Mouse (Mus musculus): ENCODE data around the gene Chka. TPM values are rescaled to one million over a fixed set of nuclear protein-coding genes. Genes with fewer than 3 reads are reported as not detected.

Gene Chka
- 61.2 and 71.1 TPM in 2 replicates for polyA plus RNA-seq (2014; fragmentation: Nextera tagmentation; extraction: Ambion mirVana)

DNA sequence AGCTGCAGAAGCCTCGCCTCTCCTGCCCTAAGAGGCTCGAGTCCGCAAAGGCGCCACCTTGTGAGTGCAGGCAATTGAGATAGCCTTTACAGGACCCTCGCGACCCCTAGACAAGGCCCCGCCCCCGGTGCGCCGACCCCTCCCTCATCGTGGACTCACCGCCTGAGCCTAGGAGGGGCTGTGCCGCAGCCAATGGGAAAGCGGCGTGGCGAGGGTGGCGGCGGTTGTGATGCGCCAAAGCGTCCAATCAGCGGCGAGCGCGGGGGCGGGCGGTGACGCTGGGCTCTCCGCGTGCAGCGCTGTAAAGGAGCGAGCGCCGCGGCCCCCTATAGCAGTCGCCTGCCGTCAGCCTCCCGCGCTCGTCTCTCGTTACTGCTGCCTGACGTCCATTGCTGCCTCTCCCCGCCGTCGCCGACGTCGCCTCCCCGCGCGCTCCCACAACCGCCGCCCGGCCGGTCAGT is at the start of gene Chka:
Gene Chka (plus strand): TSS at position 272 of the 461 bp plus-strand sequence.
- no peaks in the 10 kb centered on the region for H3K36me3 ChIP-seq (ENCODE audit: control insufficient read depth, insufficient read depth, low read length)
- H3K4me1 ChIP-seq (ENCODE audit: control insufficient read depth, insufficient read depth, low read length) = peaks cover 25% of the 10 kb centered on the region
- WGBS = under 1% methylated on average over 39 of the region's 54 CpGs
- peak within 1 kb of the TSS; percentile 90 for H3K4me3 ChIP-seq (ENCODE audit: low read depth, low read length)
- H3K27me3 ChIP-seq (ENCODE audit: control insufficient read depth, insufficient read depth, low read length) = no peaks in the 10 kb centered on the region
- peak within 1 kb of the TSS; percentile 97 for H3K27ac ChIP-seq (ENCODE audit: low read depth, low read length)
- peak within 1 kb of the TSS; percentile 88 for H3K9ac ChIP-seq (replicated peaks; ENCODE audit: low read depth, low read length)
- ATAC-seq (ENCODE audit: low read depth) = peak; percentile 99
- H3K4me2 ChIP-seq (ENCODE audit: low read depth, low read length) = peak within 1 kb of the TSS; percentile 59
- H3K9me3 ChIP-seq (ENCODE audit: control insufficient read depth, low read length) = no peaks in the 10 kb centered on the region

DNA sequence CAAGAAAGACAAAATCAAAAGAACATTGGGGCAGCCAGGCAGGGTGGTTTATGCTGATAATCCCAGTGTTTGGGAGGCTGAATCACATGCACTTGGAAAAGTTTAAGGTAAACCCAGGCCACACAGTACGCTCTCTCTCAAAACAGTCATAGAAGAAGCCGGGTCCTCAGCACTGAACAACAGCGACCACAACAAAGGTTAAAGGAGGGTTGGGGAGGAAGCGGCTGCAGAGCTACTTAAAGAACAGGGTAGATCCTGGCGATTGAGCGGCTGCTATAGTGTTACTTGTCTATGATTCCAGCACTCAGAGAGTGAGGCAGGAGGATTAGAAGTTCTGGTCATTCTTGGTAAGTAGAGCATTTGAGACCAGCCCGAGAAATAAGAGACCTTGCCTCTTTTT is 46.0 kb upstream of the Chka start:
- peaks cover 74% of the 10 kb centered on the region for H3K36me3 ChIP-seq (ENCODE audit: control insufficient read depth, insufficient read depth, low read length)
- no peaks in the 10 kb centered on the region for H3K27me3 ChIP-seq (ENCODE audit: control insufficient read depth, insufficient read depth, low read length)
- H3K4me3 ChIP-seq (ENCODE audit: low read depth, low read length) = no peak overlapping the region
- H3K9ac ChIP-seq (replicated peaks; ENCODE audit: low read depth, low read length) = no peak overlapping the region
- no peaks in the 10 kb centered on the region for H3K4me1 ChIP-seq (ENCODE audit: control insufficient read depth, insufficient read depth, low read length)
- ATAC-seq (ENCODE audit: low read depth) = no peak
- 93% methylated on average over 7 of the region's 7 CpGs for WGBS
- no peaks in the 10 kb centered on the region for H3K9me3 ChIP-seq (ENCODE audit: control insufficient read depth, low read length)
- H3K27ac ChIP-seq (ENCODE audit: low read depth, low read length) = no peak overlapping the region
- H3K4me2 ChIP-seq (ENCODE audit: low read depth, low read length) = no peak overlapping the region

DNA sequence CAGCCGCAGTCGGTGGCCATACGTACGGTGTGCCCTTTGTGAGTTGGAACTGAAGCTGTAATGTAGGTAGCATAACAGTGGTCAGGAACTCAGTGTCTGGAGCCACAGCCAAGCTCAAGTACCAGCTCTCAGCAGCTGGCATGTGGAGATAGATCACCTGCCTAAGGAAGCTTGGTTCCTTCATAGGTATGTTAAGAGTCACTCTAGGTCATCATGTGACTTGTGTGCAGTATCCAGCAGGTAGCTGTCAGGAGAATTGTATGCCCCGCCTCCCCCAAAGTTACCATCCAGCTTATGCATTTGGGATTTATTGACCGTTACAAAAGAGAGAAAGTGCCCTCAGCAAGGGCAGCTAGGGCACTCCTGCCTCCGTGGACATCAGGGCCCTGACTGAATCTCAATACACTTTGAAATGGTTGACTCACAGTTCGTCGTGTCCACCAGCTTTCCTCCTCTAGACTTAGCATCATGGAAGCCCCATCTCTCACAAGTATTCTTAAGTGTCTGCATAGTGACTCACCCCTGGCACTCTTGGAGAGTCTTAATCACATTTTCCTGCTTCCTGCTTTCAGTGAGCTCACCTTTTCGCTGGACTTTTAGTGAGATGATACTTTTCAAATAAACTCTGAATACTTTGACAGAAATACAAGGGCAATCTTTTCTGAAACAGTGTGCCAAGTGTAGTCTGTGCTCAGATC is 40.9 kb upstream of the Chka start:
- ATAC-seq (ENCODE audit: low read depth) = no peak

DNA sequence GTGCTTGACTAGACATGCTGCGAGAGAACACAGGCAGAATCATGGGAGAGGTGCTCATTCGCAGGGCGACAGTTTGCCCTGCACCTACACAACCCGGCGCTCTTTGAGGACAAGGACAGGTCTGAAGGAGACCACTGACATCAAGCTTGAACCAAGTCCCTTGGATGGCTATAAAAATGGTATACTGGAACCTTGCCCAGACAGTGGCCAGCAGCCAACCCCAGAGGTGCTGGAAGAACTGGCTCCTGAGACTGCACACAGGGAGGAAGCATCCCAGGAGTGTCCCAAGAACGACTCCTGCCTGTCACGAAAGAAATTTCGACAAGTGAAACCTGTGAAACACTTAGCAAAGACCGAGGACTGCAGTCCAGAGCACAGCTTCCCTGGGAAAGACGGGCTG is 37.1 kb upstream of the Chka start:
- peaks cover 49% of the 10 kb centered on the region for H3K36me3 ChIP-seq (ENCODE audit: control insufficient read depth, insufficient read depth, low read length)
- no peaks in the 10 kb centered on the region for H3K9me3 ChIP-seq (ENCODE audit: control insufficient read depth, low read length)
- H3K4me1 ChIP-seq (ENCODE audit: control insufficient read depth, insufficient read depth, low read length) = no peaks in the 10 kb centered on the region
- H3K9ac ChIP-seq (replicated peaks; ENCODE audit: low read depth, low read length) = no peak overlapping the region
- H3K4me2 ChIP-seq (ENCODE audit: low read depth, low read length) = no peak overlapping the region
- H3K4me3 ChIP-seq (ENCODE audit: low read depth, low read length) = no peak overlapping the region
- H3K27ac ChIP-seq (ENCODE audit: low read depth, low read length) = no peak overlapping the region
- H3K27me3 ChIP-seq (ENCODE audit: control insufficient read depth, insufficient read depth, low read length) = no peaks in the 10 kb centered on the region
- ATAC-seq (ENCODE audit: low read depth) = no peak
- WGBS = 90% methylated on average over 10 of the region's 10 CpGs

More for the DNA sequence above, 40.9 kb upstream of the Chka start:
- Histone ChIP-seq H3K4me1 (ENCODE audit: control insufficient read depth, insufficient read depth, low read length) (no peaks in the 10 kb centered on the region), H3K27me3 (ENCODE audit: control insufficient read depth, insufficient read depth, low read length) (no peaks in the 10 kb centered on the region), H3K36me3 (ENCODE audit: control insufficient read depth, insufficient read depth, low read length) (peaks cover 60% of the 10 kb centered on the region), H3K9ac (replicated peaks; ENCODE audit: low read depth, low read length) (no peak overlapping the region), H3K27ac (ENCODE audit: low read depth, low read length) (no peak overlapping the region), H3K4me2 (ENCODE audit: low read depth, low read length) (no peak overlapping the region), H3K4me3 (ENCODE audit: low read depth, low read length) (no peak overlapping the region), H3K9me3 (ENCODE audit: control insufficient read depth, low read length) (no peaks in the 10 kb centered on the region)
- 96% methylated on average over 10 of the region's 10 CpGs for WGBS

DNA sequence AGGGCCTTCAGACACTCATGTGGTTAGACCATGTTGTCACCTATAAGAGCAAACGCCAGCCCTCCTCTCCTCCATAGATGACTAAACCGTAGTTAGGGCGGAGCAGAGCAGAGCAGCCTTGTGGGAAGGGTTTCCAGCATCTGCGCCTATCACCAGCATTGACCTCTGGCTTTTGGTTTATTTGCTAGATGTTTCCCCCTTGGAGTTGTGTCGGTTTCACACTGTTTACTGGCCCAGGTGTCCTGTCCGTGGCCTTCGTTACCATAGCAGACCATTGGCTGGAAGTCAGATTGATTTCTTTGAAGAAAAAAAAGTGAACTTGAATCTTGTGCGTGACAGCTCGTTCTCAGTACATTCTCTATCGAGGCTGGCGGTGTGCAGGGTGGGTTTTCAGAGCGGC is 35.7 kb upstream of the Chka start:
- Histone ChIP-seq H3K9ac (replicated peaks; ENCODE audit: low read depth, low read length) (no peak overlapping the region), H3K4me2 (ENCODE audit: low read depth, low read length) (no peak overlapping the region), H3K4me3 (ENCODE audit: low read depth, low read length) (no peak overlapping the region), H3K27ac (ENCODE audit: low read depth, low read length) (no peak overlapping the region), H3K9me3 (ENCODE audit: control insufficient read depth, low read length) (no peaks in the 10 kb centered on the region), H3K36me3 (ENCODE audit: control insufficient read depth, insufficient read depth, low read length) (peaks cover 37% of the 10 kb centered on the region), H3K27me3 (ENCODE audit: control insufficient read depth, insufficient read depth, low read length) (no peaks in the 10 kb centered on the region), H3K4me1 (ENCODE audit: control insufficient read depth, insufficient read depth, low read length) (no peaks in the 10 kb centered on the region)
- ATAC-seq (ENCODE audit: low read depth) = no peak
- 84% methylated on average over 12 of the region's 12 CpGs for WGBS

DNA sequence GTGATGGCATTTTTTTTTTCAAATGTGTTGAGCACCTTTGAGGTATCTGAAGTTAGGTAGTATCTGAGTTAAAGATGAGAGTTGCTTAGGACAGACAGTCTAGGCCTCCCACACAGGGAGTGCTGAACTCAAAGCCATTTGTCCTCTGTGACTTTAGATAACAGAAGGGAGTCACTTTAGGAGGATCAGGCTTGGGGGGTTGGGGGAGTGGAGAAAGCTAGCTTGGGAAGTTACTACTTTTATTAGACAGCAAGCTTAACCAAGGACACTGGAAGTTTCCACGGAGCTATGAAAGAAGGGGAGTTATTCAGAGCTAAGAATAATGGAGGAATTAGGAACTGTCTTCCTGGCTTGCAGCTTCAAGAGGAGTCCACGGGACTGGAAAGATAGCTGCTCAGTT is 32.5 kb upstream of the Chka start:
- 80% methylated on average over 2 of the region's 2 CpGs for WGBS
- no peaks in the 10 kb centered on the region for H3K9me3 ChIP-seq (ENCODE audit: control insufficient read depth, low read length)
- ATAC-seq (ENCODE audit: low read depth) = no peak
- H3K4me2 ChIP-seq (ENCODE audit: low read depth, low read length) = no peak overlapping the region
- peaks cover 31% of the 10 kb centered on the region for H3K36me3 ChIP-seq (ENCODE audit: control insufficient read depth, insufficient read depth, low read length)
- no peaks in the 10 kb centered on the region for H3K4me1 ChIP-seq (ENCODE audit: control insufficient read depth, insufficient read depth, low read length)
- H3K27me3 ChIP-seq (ENCODE audit: control insufficient read depth, insufficient read depth, low read length) = no peaks in the 10 kb centered on the region
- H3K27ac ChIP-seq (ENCODE audit: low read depth, low read length) = no peak overlapping the region
- no peak overlapping the region for H3K9ac ChIP-seq (replicated peaks; ENCODE audit: low read depth, low read length)
- H3K4me3 ChIP-seq (ENCODE audit: low read depth, low read length) = no peak overlapping the region

DNA sequence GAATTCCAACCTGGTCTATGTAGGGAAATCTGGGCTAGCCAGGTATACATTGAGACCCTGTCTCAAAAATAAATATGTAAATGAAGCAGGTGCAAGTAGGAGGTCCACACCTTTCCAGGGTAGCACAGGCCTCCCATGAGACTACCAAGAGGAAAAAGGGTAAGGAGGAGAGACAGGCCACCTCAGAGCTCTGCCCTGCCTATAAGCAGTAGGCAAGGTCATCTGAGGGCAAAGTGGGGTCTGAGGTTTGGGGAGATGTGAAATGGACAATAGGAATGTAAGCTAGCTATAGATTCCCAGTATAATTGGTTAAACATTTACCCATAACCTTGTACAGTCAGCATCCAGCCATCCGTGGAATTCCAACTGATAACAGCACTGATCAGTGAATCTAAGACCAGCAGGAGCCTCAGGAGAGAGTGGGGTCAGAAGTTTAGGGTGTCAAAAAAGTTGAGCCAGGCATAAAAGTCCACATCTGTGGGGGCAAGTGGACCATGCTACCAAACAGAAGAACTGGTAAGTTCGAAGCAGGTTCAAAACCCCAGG is 31.6 kb upstream of the Chka start:
- no peak overlapping the region for H3K27ac ChIP-seq (ENCODE audit: low read depth, low read length)
- H3K9me3 ChIP-seq (ENCODE audit: control insufficient read depth, low read length) = no peaks in the 10 kb centered on the region
- H3K4me1 ChIP-seq (ENCODE audit: control insufficient read depth, insufficient read depth, low read length) = no peaks in the 10 kb centered on the region
- no peaks in the 10 kb centered on the region for H3K27me3 ChIP-seq (ENCODE audit: control insufficient read depth, insufficient read depth, low read length)
- ATAC-seq (ENCODE audit: low read depth) = no peak
- H3K9ac ChIP-seq (replicated peaks; ENCODE audit: low read depth, low read length) = no peak overlapping the region
- peaks cover 24% of the 10 kb centered on the region for H3K36me3 ChIP-seq (ENCODE audit: control insufficient read depth, insufficient read depth, low read length)
- no peak overlapping the region for H3K4me3 ChIP-seq (ENCODE audit: low read depth, low read length)
- H3K4me2 ChIP-seq (ENCODE audit: low read depth, low read length) = no peak overlapping the region
- 91% methylated on average over 2 of the region's 2 CpGs for WGBS

DNA sequence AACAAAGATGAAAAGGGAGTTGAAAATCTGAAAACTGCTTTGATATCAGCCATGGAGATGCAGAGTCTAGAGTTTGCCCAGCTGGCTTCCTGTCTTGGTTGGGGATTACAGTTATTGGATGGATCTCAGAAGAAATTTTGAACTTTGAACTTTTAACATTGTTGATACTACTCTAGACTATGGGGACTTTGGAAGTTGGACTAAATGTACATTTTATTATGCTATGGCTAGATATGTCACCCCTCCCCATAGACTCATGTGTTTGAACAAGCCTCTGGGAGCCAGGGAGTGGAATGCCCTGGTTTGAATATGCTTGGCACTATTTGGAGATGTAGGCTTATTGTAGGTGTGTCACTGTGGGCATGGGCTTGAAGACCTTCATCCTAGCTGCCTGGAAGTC is 26.5 kb upstream of the Chka start:
- no peak overlapping the region for H3K4me3 ChIP-seq (ENCODE audit: low read depth, low read length)
- no peaks in the 10 kb centered on the region for H3K9me3 ChIP-seq (ENCODE audit: control insufficient read depth, low read length)
- no peak for ATAC-seq (ENCODE audit: low read depth)
- H3K4me1 ChIP-seq (ENCODE audit: control insufficient read depth, insufficient read depth, low read length) = no peaks in the 10 kb centered on the region
- no peaks in the 10 kb centered on the region for H3K36me3 ChIP-seq (ENCODE audit: control insufficient read depth, insufficient read depth, low read length)
- H3K9ac ChIP-seq (replicated peaks; ENCODE audit: low read depth, low read length) = no peak overlapping the region
- no peak overlapping the region for H3K27ac ChIP-seq (ENCODE audit: low read depth, low read length)
- H3K4me2 ChIP-seq (ENCODE audit: low read depth, low read length) = no peak overlapping the region
- H3K27me3 ChIP-seq (ENCODE audit: control insufficient read depth, insufficient read depth, low read length) = no peaks in the 10 kb centered on the region

DNA sequence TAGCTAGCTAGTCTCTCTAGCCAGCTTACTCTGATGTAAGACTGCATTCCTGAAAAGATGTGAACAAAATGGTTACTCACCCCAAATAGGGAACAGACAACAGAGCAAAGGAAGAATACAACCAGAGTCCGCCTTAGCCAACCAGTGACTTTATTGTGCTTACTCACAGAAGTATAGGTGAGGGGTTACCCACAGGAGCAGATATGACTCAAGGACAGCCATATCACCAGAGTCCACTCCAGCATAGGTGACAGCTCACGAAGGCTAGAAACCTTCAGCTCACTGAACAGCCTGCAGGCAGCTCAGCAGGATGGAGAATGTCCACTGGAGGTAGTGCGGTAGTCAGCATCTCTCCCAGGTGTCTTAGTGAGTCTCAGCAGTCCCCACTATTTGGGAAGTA is 21.7 kb upstream of the Chka start:
- 94% methylated on average over 3 of the region's 3 CpGs for WGBS

More for the DNA sequence above, 21.7 kb upstream of the Chka start:
- H3K4me2 ChIP-seq (ENCODE audit: low read depth, low read length) = no peak overlapping the region
- no peaks in the 10 kb centered on the region for H3K4me1 ChIP-seq (ENCODE audit: control insufficient read depth, insufficient read depth, low read length)
- no peaks in the 10 kb centered on the region for H3K27me3 ChIP-seq (ENCODE audit: control insufficient read depth, insufficient read depth, low read length)
- H3K36me3 ChIP-seq (ENCODE audit: control insufficient read depth, insufficient read depth, low read length) = no peaks in the 10 kb centered on the region
- H3K9me3 ChIP-seq (ENCODE audit: control insufficient read depth, low read length) = no peaks in the 10 kb centered on the region
- H3K4me3 ChIP-seq (ENCODE audit: low read depth, low read length) = no peak overlapping the region
- no peak overlapping the region for H3K9ac ChIP-seq (replicated peaks; ENCODE audit: low read depth, low read length)
- ATAC-seq (ENCODE audit: low read depth) = no peak
- H3K27ac ChIP-seq (ENCODE audit: low read depth, low read length) = no peak overlapping the region

Data from neural tube, embryonic 14.5 days (tissue).